Mouse (Mus musculus): ENCODE measurements around the gene Lrrc17.

The Lrrc17 gene

GRCm38 (mm10) chr5:21543409-21544201, at the start of gene Lrrc17:
Lrrc17 (plus strand) TSS chr5:21543559.
- peak; percentile 79 for DNase-seq (ENCODE audit: low spot score)

- peak; percentile 21 for DNase-seq (ENCODE audit: low spot score)
These were observed 48.6 kb upstream of the Lrrc17 start for GRCm38 (mm10) chr5:21494781-21495180.

- DNase-seq (ENCODE audit: low spot score) = peak; percentile 40
These were observed 47.0 kb upstream of the Lrrc17 start for GRCm38 (mm10) chr5:21496321-21496720.

- DNase-seq (ENCODE audit: low spot score) = no peak
These were observed 46.5 kb upstream of the Lrrc17 start for GRCm38 (mm10) chr5:21496881-21497280.

GRCm38 (mm10) chr5:21498490-21498889, 44.9 kb upstream of the Lrrc17 start:
- no peak for DNase-seq (ENCODE audit: low spot score)

GRCm38 (mm10) chr5:21498925-21499324, 44.4 kb upstream of the Lrrc17 start:
- DNase-seq (ENCODE audit: low spot score) = no peak

- DNase-seq (ENCODE audit: low spot score) = no peak
These were observed 43.2 kb upstream of the Lrrc17 start for GRCm38 (mm10) chr5:21500133-21500532.

GRCm38 (mm10) chr5:21500941-21501340, 42.4 kb upstream of the Lrrc17 start:
- DNase-seq (ENCODE audit: low spot score) = no peak

GRCm38 (mm10) chr5:21502936-21503610, 40.3 kb upstream of the Lrrc17 start:
- DNase-seq (ENCODE audit: low spot score) = no peak

- DNase-seq (ENCODE audit: low spot score) = no peak
These were observed 38.2 kb upstream of the Lrrc17 start for GRCm38 (mm10) chr5:21505159-21505558.

GRCm38 (mm10) chr5:21506887-21507286, 36.5 kb upstream of the Lrrc17 start:
- DNase-seq (ENCODE audit: low spot score) = no peak

GRCm38 (mm10) chr5:21509801-21510200, 33.6 kb upstream of the Lrrc17 start:
- no peak for DNase-seq (ENCODE audit: low spot score)

GRCm38 (mm10) chr5:21513363-21513762, 30.0 kb upstream of the Lrrc17 start:
- no peak for DNase-seq (ENCODE audit: low spot score)

GRCm38 (mm10) chr5:21517562-21517961, 25.8 kb upstream of the Lrrc17 start:
- no peak for DNase-seq (ENCODE audit: low spot score)

- DNase-seq (ENCODE audit: low spot score) = no peak
These were observed 25.2 kb upstream of the Lrrc17 start for GRCm38 (mm10) chr5:21518207-21518606.

GRCm38 (mm10) chr5:21519166-21519565, 24.2 kb upstream of the Lrrc17 start:
- DNase-seq (ENCODE audit: low spot score) = no peak

GRCm38 (mm10) chr5:21526835-21527485, 16.4 kb upstream of the Lrrc17 start:
- peak; percentile 64 for DNase-seq (ENCODE audit: low spot score)

- DNase-seq (ENCODE audit: low spot score) = no peak
These were observed 15.9 kb upstream of the Lrrc17 start for GRCm38 (mm10) chr5:21527488-21527911.

GRCm38 (mm10) chr5:21528068-21528842, 15.1 kb upstream of the Lrrc17 start:
- DNase-seq (ENCODE audit: low spot score) = no peak

- no peak for DNase-seq (ENCODE audit: low spot score)
These were observed 14.1 kb upstream of the Lrrc17 start for GRCm38 (mm10) chr5:21529110-21529720.

GRCm38 (mm10) chr5:21532126-21532525, 11.2 kb upstream of the Lrrc17 start:
- no peak for DNase-seq (ENCODE audit: low spot score)

GRCm38 (mm10) chr5:21532921-21533320, 10.4 kb upstream of the Lrrc17 start:
- DNase-seq (ENCODE audit: low spot score) = no peak

All from embryo, embryonic 10.5 days (tissue).